ENCODE assay signal across 9 mouse cellular contexts in the genomic region with DNA sequence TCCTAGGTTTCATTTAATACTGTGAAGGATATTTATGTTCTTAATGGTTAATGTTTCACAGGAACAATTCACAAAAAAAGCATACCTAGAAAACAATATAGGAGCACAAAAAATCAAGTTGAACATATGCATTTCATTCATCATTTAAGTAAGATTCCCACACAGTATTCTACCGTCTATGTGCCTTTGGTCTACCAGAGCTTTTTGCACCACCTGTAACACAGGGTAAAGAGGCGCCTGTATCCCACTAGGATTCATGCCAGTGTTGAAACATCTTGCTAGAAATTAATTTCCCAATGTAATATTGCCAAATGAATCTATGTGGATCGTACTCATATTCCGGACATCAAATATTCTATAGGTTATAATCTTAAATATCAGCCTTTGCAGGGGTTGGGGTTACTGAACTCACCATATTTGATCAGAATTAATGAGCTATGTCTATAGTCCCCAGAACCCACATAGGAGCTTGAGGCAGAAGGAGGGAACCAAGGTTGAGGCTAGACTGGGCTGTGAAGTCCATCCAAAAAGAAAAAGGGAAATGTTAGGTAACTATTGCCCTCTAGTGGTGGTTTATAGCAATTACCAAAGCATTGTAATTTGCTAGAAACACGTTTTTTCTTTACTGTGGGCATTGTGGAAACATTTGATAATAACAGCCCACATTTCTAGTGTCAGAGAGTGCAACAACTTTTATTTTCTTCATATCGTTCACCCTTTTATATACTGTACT.
DNase-seq lines count a peak whose midpoint lies in the region; ATAC-seq lines count a peak whose summit lies in the region.
"Had no signal": no experiment of that assay in that cellular context is flagged by ENCODE, and none has a peak within 500 bp of the region (broad histone marks: within the 10 kb centered on the region; RNA-seq: fewer than 3 reads in every experiment).

No protein-coding gene starts in this region.

- H3K27me3 ChIP-seq in kidney, embryonic 16.5 days (ENCODE audit: insufficient read depth, low read length): no peaks in the 10 kb centered on the region
- no peaks in the 10 kb centered on the region for H3K27me3 ChIP-seq in hindbrain, embryonic 16.5 days (replicated peaks; ENCODE audit: control insufficient read depth, insufficient read depth, low read length)

- no peak overlapping the region for H3K4me3 ChIP-seq in kidney, embryonic 16.5 days (ENCODE audit: low read length)
- no peak overlapping the region for H3K4me3 ChIP-seq in hindbrain, embryonic 16.5 days (ENCODE audit: low read length)
- H3K4me3 ChIP-seq: erythroblast, embryonic 14.5 days had no signal

- peak; percentile 63; the same call in 1 of the 2 replicates for ATAC-seq in kidney, embryonic 16.5 days (ENCODE audit: low FRiP score, low TSS enrichment)
- ATAC-seq in hindbrain, embryonic 16.5 days: peak; percentile 82

- H3K9ac ChIP-seq in kidney, embryonic 16.5 days (replicated peaks; ENCODE audit: low read length): no peak overlapping the region
- H3K9ac ChIP-seq in hindbrain, embryonic 16.5 days (ENCODE audit: low read depth, low read length): no peak overlapping the region

- H3K36me3 ChIP-seq in kidney, embryonic 16.5 days (ENCODE audit: insufficient read depth, low read length): no peaks in the 10 kb centered on the region
- H3K36me3 ChIP-seq in hindbrain, embryonic 16.5 days (ENCODE audit: control insufficient read depth, insufficient read depth, low read length): peaks cover 2% of the 10 kb centered on the region; the same call in 1 of the 2 replicates

- no peak overlapping the region for H3K27ac ChIP-seq in kidney, embryonic 16.5 days (ENCODE audit: low read length)
- no peak overlapping the region for H3K27ac ChIP-seq in hindbrain, embryonic 16.5 days (ENCODE audit: low read depth, low read length)

- DNase-seq in kidney, adult 11 months: no peak
- peak; percentile 27 for DNase-seq in ES-CJ7 (ENCODE audit: low read depth, low spot score)
- DNase-seq in c-Kit-positive CD71-positive TER-119-negative erythroid progenitor cells, embryonic 14.5 days (ENCODE audit: low read depth): peak; percentile 15
- DNase-seq in telencephalon, adult 2 months (ENCODE audit: low read depth, low spot score): peak; percentile 22
- no peak for DNase-seq in ovary, postnatal 14 days (ENCODE audit: low spot score)
- no peak for DNase-seq in adrenal gland, adult 8-10 months

- H3K4me1 ChIP-seq in kidney, embryonic 16.5 days (ENCODE audit: insufficient read depth, low read length): no peaks in the 10 kb centered on the region
- no peaks in the 10 kb centered on the region for H3K4me1 ChIP-seq in hindbrain, embryonic 16.5 days (ENCODE audit: control insufficient read depth, insufficient read depth, low read depth, low read length)

- no peak overlapping the region for H3K4me2 ChIP-seq in kidney, embryonic 16.5 days (replicated peaks; ENCODE audit: low read depth, low read length)
- H3K4me2 ChIP-seq in hindbrain, embryonic 16.5 days (ENCODE audit: low read length): no peak overlapping the region

- 58% methylated on average over 6 of the region's 6 CpGs for WGBS in kidney, embryonic 16.5 days
- WGBS in hindbrain, embryonic 16.5 days: 54% methylated on average over 6 of the region's 6 CpGs

- H3K9me3 ChIP-seq in kidney, embryonic 16.5 days (ENCODE audit: low read length): no peaks in the 10 kb centered on the region
- H3K9me3 ChIP-seq in hindbrain, embryonic 16.5 days (ENCODE audit: control insufficient read depth, low read length): no peaks in the 10 kb centered on the region

Comparison
In these comparisons a context has a peak if more than half of its experiments do, and no peak if none do; other contexts are left out.
1. DNase-seq: peak in ES-CJ7 (single experiment), c-Kit-positive CD71-positive TER-119-negative erythroid progenitor cells, embryonic 14.5 days (single experiment) and telencephalon, adult 2 months (single experiment); none in kidney, adult 11 months (single experiment), ovary, postnatal 14 days (single experiment) and adrenal gland, adult 8-10 months (single experiment).